Mouse (Mus musculus) right cerebral cortex, adult 2 months (tissue): ENCODE measurements around the gene Ifna7.

ENCODE experiments used
- DNase-seq, 2 experiments: peaks; one replicate each; pipeline ENCODE4 v3.0.0; 2021 to 2022; ENCODE audit warnings: low spot score in 2 of 2

Gene Ifna7

GRCm38 (mm10) chr4:88840058-88840457 is 24.0 kb downstream of the Ifna7 start:
- DNase-seq = no peak

- no peak for DNase-seq
These were observed 25.4 kb downstream of the Ifna7 start, which contains the start of gene Ifna4 for GRCm38 (mm10) chr4:88841438-88841911. Gene Ifna4, plus strand, starts transcription at chr4:88841861.

- no peak for DNase-seq
These were observed 29.3 kb downstream of the Ifna7 start for GRCm38 (mm10) chr4:88845334-88845733.

GRCm38 (mm10) chr4:88849698-88850097 is 33.7 kb downstream of the Ifna7 start, which contains the start of gene Ifna1:
Gene Ifna1, plus strand, starts transcription at chr4:88850087.
- no peak for DNase-seq

- no peak for DNase-seq
These were observed 35.2 kb downstream of the Ifna7 start for GRCm38 (mm10) chr4:88851026-88851763.

- DNase-seq = no peak
These were observed 43.2 kb downstream of the Ifna7 start for GRCm38 (mm10) chr4:88859214-88859613.

GRCm38 (mm10) chr4:88863309-88863708 is 47.3 kb downstream of the Ifna7 start:
- DNase-seq = no peak

GRCm38 (mm10) chr4:88864599-88864998 is 48.6 kb downstream of the Ifna7 start:
- DNase-seq = no peak

GRCm38 (mm10) chr4:88865011-88865569 is 49.1 kb downstream of the Ifna7 start:
- DNase-seq = no peak
